Mouse (Mus musculus): Measurements from ENCODE around the gene Dusp7.

The Dusp7 gene

DNA sequence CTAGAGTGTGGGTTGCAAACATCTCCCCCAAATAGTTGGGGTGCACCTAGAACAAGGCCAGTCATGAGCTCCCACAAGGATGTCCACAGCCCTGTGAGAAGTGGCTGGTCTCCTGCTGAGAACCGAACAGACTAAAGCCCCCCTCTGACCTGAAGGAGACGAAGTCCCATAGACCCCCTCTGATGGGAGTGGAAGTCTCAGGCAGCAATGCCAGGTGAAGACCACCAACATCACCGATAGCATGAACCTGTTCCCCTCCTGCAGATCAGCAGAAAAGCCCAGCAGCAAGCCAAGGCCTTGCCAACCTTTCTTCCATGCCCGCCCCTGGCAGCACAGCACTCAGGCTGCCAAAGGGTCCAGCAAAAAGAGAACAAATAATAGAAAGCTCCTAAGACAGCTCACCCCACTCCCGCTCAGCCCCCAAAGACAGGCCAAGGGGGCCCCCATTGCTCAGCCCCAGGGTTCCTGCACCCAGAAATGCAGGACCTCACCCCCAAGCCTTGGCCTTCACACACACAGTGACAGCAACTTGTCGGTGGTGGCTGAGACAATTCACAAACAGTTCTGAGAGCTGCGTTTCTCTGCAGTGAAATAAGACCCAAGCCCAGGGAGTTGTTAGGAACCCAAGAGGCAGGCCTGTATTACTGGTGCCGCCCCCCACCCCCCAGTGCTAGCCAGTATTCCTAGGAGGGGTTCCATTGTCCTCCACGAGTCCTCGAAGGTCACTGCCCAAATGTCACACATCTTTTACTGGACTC, 13.0 kb upstream of the Dusp7 start:
- 81% methylated on average over 10 of the region's 10 CpGs for WGBS

DNA sequence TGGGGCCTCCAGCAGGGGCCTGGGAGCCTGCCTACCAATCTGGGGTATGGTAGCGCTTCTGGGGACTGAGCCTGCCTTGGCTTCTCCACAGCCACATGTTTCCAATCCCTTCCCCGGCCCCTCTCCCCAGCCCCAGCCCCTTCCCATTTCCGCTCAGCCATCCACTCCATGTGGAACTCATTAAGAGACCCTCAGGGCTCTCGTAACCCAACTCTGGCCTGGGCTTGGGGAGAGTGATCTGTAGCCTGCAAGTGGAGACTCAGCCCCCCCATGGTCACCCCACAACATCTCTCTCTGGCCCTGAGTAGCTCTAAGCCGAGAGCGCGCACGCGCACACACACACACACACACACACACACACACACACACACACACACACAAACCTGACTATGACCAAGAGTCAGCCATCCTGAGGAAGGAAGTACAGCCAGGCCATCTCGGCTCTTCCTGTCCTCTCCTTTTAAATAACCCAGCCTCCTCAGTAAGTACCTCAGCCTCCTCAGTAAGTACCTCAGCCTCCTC, 12.0 kb upstream of the Dusp7 start:
- WGBS, result 84% methylated on average over 10 of the region's 10 CpGs

DNA sequence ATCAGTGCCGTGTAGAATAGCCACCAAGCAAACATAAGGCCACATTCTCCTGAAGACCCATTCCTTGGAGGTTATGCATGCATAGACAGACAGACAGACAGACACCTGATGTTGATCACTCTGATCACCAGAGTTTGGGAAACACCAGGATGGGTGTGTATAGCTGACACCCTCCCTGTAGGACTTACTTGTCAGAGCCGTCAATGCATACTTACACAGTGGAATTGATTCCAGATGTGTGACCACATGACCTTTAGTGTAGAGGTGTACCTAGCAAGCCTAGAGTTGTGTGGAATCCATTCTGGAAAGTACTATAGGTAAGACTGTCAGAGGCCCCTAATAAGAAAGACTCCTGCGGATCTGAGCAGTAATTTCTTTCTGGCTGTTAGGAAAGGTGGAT, 11.3 kb upstream of the Dusp7 start:
- 87% methylated on average over 3 of the region's 3 CpGs for WGBS

DNA sequence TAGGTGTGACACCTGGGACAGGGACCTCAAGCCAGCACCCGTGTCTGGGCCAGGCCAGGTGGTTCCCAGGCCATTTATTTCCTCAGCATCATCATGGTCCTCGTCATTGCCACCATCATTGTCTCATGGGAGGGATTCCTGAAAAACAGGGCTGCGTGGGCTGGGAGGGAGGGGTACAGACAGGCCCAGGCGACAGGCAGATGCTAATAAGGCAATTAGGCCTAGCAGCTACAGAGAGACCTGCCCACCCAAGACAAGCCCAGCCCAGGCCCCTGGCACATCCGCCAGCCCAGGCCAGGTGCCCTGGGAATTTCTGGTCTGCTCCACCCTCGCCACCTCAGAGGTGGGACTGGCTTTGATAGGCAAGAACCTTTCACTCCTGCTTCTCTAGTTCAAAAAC, 9.1 kb upstream of the Dusp7 start:
- WGBS, result 85% methylated on average over 6 of the region's 6 CpGs

DNA sequence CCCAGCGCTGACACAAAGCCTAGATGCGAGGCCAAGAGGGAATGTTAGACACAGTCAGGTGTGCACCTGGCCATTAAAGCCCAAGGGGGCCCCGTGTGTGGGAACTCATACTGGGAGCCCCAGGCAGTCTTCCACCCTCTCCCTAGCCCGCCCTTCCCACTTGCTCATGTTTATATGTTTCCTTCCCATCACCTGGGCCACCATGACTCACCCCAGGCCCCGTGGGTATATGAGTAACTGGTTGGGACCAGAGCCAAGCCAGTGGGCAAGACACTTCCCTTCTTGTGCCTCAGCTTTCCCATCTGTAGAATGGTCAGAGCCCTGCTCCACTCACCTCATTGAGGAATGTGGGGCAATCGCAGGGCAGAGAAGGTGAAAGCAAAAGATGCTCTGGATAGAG, 7.3 kb upstream of the Dusp7 start:
- WGBS, result 73% methylated on average over 6 of the region's 6 CpGs

DNA sequence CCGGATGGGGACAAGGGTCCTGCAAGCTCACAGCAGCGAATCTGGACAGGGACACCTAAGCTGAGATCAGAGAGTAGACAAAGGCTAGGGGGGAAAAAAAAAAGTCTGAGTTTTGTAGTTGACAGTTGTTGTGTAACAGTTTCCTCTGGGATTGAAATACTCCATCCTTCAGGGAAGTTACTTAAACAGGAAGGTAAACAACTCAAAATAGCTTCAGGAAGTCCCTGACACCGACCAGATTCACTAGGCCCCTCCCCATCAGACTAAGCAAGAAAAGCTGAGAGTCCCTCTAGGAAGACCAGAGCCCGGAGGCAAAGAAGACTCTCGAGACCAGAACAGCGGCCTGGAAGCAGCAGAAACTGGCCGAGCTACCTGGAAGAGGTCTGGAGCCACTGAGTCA, 3.1 kb upstream of the Dusp7 start:
- WGBS, result 77% methylated on average over 7 of the region's 7 CpGs

DNA sequence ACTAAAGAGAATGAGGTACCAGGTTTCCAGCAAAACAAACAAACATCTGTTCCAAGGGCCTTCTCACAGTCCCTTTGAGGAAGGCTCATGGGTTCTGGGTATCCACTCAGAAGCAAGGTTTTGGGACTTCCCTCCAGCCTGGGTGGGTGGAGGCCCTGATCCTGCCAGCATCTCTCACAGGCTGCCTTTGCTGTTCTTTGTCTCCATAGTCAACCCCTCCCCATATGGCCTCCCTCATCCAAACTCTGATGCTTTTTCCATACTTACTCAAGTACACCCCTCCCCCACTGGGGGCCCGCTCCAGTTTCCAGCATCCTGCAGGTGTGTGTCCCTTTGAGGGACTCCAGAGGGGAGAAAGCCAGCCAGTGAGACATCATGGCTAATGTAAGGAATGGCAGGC, 2.2 kb upstream of the Dusp7 start:
- WGBS, result 47% methylated on average over 1 of the region's 1 CpGs

DNA sequence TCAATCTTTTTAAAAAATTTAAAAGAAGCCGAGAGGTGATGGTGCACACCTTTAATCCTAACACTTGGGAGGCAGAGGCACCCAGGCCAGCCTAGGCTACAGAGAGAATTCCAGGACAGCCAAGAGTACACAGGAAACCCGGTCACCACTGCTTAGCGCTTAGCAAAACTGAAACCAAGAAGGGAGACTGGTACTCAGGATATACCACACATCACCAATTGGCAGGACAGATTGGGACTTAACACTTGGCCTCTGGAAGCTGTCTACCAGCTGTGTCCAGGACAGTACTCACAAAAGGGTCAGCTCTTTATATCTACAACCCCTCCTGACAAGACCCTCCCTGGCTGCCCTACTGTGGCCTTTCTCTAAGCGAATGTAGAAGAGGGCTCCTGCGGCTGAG, 1.4 kb upstream of the Dusp7 start:
- WGBS, result 21% methylated on average over 5 of the region's 5 CpGs

DNA sequence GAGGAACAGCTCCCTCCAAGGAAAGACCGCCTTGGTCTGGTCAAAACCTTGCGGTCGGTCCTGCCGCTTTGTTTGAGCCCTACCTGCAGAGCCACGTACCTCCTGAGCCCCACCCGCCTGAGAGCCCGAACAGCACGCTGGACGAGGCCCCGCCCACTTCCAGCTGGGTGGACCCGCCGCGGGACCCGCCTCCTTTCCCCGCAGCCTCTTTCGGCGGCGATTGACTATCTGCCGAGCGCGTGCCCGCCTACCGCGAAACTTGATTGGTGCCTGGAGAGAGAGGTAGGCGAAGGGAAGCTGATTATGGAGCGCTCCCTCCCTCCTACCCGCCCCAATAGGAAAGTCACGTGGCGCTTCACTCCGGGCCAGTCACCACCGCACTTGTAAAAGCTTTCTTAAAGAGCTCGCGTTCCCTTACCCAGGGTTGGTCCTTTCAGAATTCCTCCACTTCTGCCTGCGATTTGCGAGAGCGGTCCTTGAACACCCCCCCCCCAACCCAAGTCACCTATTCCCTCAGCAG, 780 bp upstream of the Dusp7 start:
- WGBS, result under 1% methylated on average over 36 of the region's 36 CpGs

DNA sequence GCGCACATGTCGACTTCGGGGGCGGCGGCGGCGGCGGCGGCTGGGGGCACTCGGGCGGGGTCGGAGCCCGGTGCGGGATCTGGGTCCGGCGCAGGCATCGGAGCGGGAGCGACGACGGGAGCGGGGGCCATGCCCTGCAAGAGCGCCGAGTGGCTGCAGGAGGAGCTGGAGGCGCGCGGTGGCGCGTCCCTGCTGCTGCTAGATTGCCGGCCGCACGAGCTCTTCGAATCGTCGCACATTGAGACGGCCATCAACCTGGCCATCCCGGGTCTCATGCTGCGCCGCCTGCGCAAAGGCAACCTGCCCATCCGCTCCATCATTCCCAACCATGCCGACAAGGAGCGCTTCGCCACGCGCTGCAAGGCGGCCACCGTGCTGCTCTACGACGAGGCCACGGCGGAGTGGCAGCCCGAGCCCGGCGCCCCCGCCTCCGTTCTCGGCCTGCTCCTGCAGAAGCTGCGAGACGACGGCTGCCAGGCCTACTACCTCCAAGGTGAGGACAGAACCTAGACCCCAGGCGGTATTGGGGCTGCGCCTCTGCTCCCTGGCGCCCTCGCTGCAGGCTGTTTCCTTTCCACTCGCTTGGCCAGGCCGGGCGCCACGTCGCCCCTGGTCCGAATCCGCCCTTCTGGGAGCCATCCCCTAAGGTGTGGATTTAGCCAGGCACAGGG, 534 bp downstream of the Dusp7 start:
- under 1% methylated on average over 72 of the region's 72 CpGs for WGBS

DNA sequence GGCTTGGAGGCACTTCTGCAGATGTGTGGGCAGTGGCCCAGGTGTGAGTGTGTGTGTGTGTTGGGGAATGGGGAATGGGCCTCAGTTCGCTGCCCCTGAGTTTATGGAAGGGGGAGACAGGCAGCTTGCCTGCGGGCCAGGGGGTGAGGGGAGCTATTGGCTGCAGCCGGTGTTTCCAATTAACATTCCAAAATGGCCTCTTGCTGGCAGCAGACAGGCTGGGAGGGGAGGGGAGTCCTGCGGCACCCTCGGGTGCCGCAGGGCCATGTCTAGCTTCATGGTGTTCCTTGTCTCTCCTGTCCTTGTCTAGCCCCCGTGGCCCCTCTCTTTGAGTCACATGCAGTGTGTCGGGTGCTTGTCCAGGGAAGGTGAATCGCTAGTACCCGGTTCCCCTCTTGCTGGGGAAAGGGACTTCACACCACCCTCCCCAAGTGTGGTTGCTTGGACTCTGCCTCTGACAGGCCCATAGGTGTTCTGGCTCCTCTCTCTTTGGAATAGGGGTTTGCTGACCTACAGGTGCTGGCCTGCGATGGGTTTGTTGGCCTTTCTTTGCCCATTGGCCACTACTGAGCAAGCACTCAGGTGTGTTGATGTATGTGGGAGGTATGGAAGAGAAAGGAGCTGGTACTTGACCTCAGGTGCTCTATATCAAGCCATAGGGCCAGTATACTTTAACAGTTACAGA, 1.5 kb downstream of the Dusp7 start:
- WGBS, result 5% methylated on average over 11 of the region's 11 CpGs

DNA sequence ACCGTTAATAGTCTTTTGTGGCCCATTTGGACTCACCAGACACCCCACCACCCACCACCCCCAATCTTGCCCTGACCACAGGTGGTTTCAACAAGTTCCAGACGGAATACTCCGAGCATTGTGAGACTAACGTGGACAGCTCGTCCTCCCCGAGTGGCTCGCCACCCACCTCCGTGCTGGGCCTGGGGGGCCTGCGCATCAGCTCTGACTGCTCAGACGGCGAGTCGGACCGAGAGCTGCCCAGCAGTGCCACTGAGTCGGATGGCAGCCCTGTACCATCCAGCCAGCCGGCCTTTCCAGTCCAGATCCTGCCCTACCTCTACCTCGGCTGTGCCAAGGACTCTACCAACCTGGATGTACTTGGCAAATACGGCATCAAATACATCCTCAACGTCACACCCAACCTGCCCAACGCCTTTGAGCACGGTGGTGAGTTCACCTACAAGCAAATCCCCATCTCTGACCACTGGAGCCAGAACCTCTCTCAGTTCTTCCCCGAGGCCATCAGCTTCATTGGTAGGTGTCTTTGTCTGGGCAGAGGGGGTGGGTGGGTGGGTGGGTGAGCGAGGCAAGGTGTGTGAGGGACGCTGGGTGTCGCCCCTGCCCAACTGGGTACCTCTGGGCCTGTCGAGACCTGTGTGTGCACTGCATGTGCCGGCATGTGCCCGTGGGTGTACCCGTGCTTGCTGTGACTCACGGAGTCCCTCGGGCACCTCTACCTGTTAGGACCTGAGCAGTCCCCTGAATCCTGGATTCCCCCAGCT, 2.4 kb downstream of the Dusp7 start:
- WGBS, result 28% methylated on average over 30 of the region's 30 CpGs

DNA sequence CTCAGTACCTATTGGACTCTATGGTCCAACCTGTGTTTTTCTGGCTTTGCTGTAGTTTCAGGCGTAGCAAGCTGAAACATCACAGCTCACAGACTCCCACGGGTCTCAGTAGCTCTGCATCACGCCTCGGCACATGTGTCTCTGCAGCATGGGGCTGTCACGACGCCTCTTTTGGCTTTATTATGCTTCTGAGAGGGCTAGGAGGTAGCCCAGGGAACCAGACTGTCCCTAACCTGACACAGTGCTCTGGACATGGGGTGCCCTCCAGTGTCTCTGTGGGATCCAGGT, 2.9 kb downstream of the Dusp7 start:
- WGBS, result 24% methylated on average over 6 of the region's 6 CpGs

DNA sequence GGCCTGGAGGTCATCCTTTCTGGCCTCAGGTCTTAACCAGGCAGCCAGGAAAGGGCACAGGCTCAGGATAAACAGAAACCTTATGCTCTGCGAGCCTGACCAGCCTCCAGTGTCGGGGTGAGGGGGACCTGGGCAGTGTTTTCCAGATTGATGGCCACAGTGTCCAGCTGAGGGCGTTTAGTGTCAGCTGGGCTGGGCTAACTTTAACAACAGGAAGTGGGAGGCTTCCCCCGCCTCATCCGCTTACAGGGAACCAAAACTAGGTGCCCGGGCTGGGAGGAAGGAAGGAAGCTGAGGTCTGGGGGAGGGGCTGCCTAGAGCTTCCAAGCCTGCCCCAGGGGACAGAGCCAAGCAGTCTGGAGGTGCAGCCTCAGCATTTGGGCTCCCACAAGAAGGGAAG, 3.3 kb downstream of the Dusp7 start:
- 6% methylated on average over 6 of the region's 6 CpGs for WGBS

DNA sequence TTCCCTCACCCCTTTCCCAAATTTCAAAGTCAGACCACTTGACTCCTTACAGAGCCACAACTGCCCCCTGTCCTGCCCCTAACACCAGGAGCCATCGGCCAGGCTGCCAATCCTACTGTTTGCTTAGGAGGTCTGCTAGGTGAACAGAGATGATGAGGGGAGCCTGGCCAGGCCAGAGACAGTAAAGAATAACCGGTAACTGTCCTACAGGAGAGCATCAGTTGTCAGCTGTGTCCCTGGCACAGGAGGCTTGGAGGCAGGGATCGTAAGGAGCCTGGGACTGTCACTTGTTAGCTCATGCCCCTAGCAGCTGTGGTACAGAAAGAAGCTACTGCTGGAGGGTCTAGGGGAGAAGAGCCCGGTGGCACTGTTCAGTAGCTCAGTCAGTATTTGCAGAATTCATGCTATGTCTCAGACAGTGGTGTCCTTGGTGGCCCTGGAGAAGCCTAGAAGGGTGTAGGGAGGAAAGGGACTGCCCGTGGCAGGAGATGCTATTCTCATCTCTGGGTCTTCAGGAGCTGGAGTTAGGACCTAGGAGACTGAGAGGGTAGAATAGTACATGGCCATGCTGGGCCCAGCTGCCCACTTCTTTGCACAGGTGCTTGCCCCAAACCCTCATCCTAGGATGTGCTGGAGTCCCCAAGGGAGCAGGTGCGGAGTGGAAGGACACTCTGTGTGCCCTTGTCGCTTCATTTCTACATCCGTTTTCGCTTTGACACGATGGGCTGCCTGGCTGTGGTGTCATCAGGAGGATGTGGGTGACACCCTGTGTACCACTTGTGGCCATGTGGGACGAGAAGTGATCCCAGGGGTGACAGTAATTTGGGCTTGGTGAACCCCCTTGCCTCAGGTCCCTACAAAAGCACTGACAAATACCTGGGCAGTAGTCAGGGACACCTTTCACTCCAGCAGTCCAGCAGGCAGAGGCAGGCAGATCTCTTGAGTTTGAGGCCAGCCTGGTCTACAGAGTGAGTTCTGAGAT, 4.3 kb downstream of the Dusp7 start:
- WGBS, result 45% methylated on average over 11 of the region's 11 CpGs

DNA sequence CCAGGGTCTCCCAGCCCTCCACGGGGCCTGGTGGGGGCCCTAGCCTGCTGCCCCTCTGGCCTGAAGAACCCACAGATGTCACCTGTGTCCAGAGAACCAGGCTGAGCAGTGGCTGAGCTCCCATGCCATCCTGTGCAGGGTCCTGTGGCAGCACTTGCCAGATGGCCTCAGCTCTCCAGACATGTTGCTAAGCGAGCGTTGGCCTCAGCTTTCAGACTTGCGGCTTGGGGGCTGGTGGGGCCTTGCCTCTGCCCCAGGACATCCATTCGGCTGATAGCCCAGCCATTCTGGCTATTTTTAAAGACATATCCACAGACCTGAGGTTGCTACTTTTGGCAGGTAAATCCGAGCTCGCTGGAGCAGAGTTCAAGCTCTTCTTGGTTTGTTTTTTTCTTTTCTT, 5.5 kb downstream of the Dusp7 start:
- 45% methylated on average over 7 of the region's 7 CpGs for WGBS

DNA sequence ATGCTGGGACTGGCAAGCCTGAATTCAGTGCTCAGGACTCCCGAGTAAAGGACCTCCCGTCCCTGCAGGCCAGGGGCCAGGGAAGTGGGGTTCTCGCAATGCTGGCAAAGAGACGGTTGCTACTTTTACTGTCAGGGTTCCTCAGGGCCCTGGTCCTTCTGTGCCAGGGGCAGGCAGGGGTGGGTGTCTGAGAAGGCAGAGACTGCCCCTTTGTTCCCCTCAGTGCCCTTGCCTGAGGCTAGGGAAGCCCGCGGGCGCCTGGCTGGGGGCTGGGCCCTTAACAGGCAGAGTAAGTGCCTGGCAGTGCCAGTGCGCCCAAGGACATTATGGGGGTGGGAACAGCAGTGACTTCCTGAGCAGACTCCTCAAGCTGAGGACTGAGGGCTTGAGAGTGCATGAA, 8.8 kb downstream of the Dusp7 start:
- 41% methylated on average over 8 of the region's 8 CpGs for WGBS

DNA sequence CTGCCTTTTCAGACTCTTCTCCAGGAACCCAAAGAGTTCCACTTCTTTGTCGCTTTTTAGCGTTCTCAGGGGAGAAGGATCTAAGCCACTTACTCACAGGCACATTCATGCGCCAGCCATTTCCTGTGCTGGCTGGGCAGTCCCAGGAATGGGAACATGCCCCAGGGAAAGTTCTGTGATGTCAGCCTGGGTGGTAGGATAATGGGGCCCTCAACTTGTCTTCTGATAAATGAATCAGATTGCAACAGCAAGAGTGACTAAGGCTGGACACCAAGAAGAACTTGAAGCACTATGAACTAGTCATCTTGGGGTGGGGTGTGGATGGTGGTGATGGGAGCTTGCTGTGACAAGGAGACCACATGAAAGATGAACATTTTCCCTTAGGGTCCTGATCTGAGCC, 9.6 kb downstream of the Dusp7 start:
- 49% methylated on average over 3 of the region's 3 CpGs for WGBS

DNA sequence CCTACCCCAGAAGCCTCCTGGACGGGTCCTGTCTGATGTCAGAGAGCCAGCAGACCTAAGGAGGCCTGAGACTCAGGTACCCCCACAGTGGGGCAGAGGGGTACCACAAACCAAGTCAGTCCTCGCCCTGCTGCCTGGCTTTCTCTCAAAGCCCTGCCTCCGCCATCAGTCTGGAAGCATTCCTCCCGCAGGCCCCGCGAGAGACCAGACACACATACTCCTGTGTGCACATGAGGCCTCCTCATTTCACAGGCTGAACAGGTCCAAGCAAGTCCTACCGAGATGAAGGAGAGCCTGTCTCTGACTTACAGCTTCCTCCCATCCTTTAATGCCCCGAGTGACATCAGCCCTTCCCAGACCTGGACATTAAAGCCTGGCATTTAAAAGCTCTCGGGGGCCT, 10.3 kb downstream of the Dusp7 start:
- WGBS, result 58% methylated on average over 9 of the region's 9 CpGs

DNA sequence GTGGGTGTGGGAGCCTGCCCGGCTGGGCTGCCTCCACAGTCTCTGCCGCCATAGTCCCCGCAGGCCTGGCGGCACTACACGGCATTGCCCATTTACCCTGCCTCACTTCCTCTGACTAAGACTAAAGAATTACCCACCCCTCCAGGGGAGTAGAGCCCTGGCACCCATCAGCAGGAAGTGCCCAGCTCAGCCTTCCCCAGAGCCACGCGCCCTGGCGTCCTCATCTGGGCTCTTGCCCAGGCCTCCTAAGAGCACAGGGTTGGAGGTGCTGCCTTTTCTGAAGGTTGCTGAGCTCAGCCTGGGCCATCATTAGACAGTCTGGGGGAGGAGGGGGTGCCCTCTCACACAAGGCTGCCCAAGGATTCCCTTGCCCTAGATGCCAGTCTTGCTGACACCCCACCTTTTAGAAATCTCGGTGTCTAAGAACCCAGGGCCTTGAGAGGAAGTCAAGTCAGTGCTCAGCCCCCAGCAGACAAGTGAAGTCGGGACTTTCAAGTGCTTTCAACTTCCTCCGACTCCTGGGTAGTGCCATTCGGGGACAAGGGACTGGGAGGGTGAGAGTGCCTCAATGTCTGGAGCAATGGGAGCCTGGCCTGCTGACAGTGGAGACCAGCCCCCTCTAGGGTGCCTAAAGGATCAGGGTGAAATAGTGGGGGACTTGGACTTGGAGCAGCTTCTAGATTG, 17.9 kb downstream of the Dusp7 start:
- WGBS, result 56% methylated on average over 12 of the region's 12 CpGs
